Mouse (Mus musculus) forebrain, postnatal 0 days (tissue): ENCODE data around the gene BC005537. TPM values are rescaled to one million over a fixed set of nuclear protein-coding genes. Genes with fewer than 3 reads are reported as not detected.
"Not testable (repeated sequence)": the region's sequence is repeated elsewhere in the genome, so short reads cannot be mapped to it uniquely, and the experiment has no call there.

ENCODE experiments used
- ATAC-seq: fragments of 200-750 bp; cut with Nextera tagmentation; 2 replicates; pipeline ENCODE4 v1.8.0; 2017; ENCODE audit warnings: mild to moderate bottlenecking, moderate library complexity
- DNase-seq: peaks from one replicate; pipeline ENCODE4 v3.0.0-alpha.2; 2015
- H3K27ac ChIP-seq: fragments of 300-500 bp; sonication (generic); 2 replicates; pipeline ENCODE4 v1.5.1; 2014; ENCODE audit warnings: low read depth, mild to moderate bottlenecking, antibody characterized with exemption, low read length, moderate library complexity, mixed read lengths
- H3K27me3 ChIP-seq: fragments of 300-500 bp; sonication (generic); 2 replicates; pipeline ENCODE4 v1.6.1; 2014; ENCODE audit warnings: mild to moderate bottlenecking, low read length, mixed read lengths; ENCODE audit not compliant: insufficient read depth
- H3K36me3 ChIP-seq: fragments of 300-500 bp; sonication (generic); 2 replicates; pipeline ENCODE4 v1.6.1; 2014; ENCODE audit warnings: mild to moderate bottlenecking, moderate library complexity; ENCODE audit not compliant: insufficient read depth
- H3K4me1 ChIP-seq: fragments of 300-500 bp; sonication (generic); 2 replicates; pipeline ENCODE4 v1.6.1; 2014; ENCODE audit warnings: antibody characterized with exemption; ENCODE audit not compliant: insufficient read depth
- H3K4me2 ChIP-seq: fragments of 300-500 bp; sonication (generic); 2 replicates; pipeline ENCODE4 v1.6.1; 2014; ENCODE audit warnings: low read depth, mild to moderate bottlenecking, moderate library complexity
- H3K4me3 ChIP-seq: fragments of 300-500 bp; sonication (generic); 2 replicates; pipeline ENCODE4 v1.5.1; 2014; ENCODE audit warnings: low read depth, low read length, mixed read lengths
- H3K9ac ChIP-seq: fragments of 300-500 bp; sonication (generic); 2 replicates; pipeline ENCODE4 v1.6.1; 2014; ENCODE audit warnings: mild to moderate bottlenecking
- H3K9me3 ChIP-seq: fragments of 300-500 bp; sonication (generic); 2 replicates; pipeline ENCODE4 v1.6.1; 2016; ENCODE audit warnings: low read length
- CTCF ChIP-seq: sonication (generic); IDR thresholded peaks from 2 replicates; pipeline ENCODE4 v1.5.1; 2016; ENCODE audit warnings: antibody characterized with exemption, control low read depth, low read depth
- WGBS: fragments of 180-500 bp; shearing (Covaris S2); extraction: QIAGEN DNeasy Blood & Tissue Kit; methylation state at CpG from one replicate; pipeline ENCODE4 v1.1.7; 2014; 5-methylcytosine and 5-hydroxymethylcytosine counted together
- polyA plus RNA-seq: library from polyadenylated mRNA; unstranded; fragments of >200 nt; fragmentation: Nextera tagmentation; extraction: Ambion mirVana; gene quantifications from 2 replicates; pipeline ENCODE4 v1.2.1, GENCODE M21; 2015
- total RNA-seq: library from RNA; depleted of rRNA; stranded (reverse); fragments of >200 nt; gene quantifications from 2 replicates; pipeline ENCODE4 v1.2.3, GENCODE M21; 2014

Gene BC005537
- total and polyA plus RNA-seq, 2 experiments from 2014 or later, result 16.9 to 68.4 TPM

DNA sequence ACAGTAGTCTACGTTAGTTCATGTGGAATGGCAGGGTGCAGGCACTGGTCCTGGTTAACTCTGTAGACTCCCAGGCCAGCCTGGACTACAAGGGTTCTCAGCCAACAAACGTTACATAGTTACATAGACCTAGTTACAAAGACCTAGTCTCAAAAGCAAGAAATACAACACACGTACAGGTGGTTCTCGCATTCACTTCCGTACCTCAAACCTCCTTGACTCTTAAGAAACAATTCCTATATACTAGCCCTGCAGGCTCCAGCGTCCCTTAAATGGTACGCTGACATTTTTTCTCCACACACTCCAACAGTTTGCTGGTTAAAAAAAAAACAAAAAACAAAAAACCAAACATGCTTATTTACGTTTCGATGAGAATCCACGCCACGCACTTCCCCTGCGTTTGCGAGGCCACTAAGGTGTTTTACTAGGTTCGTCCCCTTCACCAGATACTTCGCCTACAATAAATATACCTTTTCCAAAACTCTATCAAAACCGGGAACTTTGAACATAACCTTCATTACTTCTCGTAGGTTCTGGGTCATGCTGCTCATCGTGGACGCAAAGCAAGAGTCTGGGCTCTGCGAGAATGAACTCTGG is 29.4 kb downstream of the BC005537 start:
- H3K36me3 ChIP-seq, result no peaks in the 10 kb centered on the region; the same call in 1 of the 2 replicates
- H3K4me3 ChIP-seq, result peak overlapping the region; percentile 64
- H3K9ac ChIP-seq, result peak overlapping the region; percentile 90
- WGBS, result 2% methylated on average over 20 of the region's 20 CpGs
- no peaks in the 10 kb centered on the region for H3K27me3 ChIP-seq
- H3K27ac ChIP-seq, result peak overlapping the region; percentile 86; the same call in 1 of the 2 replicates
- no peaks in the 10 kb centered on the region for H3K9me3 ChIP-seq
- peak overlapping the region; percentile 83 for H3K4me2 ChIP-seq
- ATAC-seq, result no peak
- no peak for DNase-seq
- H3K4me1 ChIP-seq, result peaks cover 21% of the 10 kb centered on the region; the same call in 1 of the 2 replicates
- TF ChIP-seq CTCF, result no peak

DNA sequence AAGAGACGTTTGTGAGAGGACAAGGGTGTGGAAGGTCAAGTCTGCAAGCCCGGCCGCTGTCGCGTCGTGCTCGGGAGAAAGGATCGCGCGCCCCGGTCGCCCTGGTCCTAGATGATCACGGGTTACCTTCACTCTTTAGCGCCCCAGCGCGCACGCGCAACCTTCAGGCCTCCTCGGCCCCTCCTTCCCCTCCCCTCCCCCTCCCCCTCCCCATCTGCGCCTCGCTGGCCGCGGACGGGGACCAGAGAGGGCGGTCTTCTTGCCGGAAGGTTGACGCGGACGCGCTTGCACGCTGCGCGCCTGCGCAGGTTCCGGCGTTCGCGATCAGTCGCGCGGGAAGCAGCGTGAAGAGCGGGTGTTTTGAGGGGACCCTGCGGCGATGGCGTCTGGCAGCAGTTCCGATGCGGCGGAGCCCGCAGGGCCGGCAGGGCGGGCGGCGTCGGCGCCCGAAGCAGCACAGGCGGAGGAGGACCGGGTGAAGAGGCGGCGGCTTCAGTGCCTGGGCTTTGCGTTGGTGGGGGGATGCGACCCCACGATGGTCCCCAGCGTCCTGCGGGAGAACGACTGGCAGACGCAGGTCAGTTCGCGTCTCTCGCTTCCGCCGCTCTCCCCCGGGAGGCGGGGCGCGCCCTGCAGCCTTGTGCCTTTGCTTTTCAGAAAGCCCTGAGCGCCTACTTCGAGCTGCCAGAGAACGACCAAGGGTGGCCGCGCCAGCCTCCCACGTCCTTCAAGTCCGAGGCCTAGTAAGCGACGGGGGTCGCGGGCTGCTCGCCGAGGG is 30.1 kb downstream of the BC005537 start, which contains the start of the genes Acot13 and Tdp2:
Gene Acot13 (minus strand): TSS at position 188 of the 778 bp plus-strand sequence.
Gene Tdp2 (plus strand): TSS at position 327 of the 778 bp plus-strand sequence.
- Histone ChIP-seq H3K4me3 (peak within 1 kb of the TSS; percentile 64), H3K27ac (peak within 1 kb of the TSS; percentile 86), H3K9ac (peak within 1 kb of the TSS; percentile 90), H3K36me3 (no peaks in the 10 kb centered on the region; the same call in 1 of the 2 replicates), H3K4me1 (peaks cover 21% of the 10 kb centered on the region; the same call in 1 of the 2 replicates), H3K27me3 (no peaks in the 10 kb centered on the region), H3K9me3 (no peaks in the 10 kb centered on the region), H3K4me2 (peak within 1 kb of the TSS; percentile 83)
- 1% methylated on average over 90 of the region's 90 CpGs for WGBS
- ATAC-seq (peak; percentile 99), DNase-seq (peak; percentile 98)
- TF ChIP-seq CTCF, result peak; percentile 27; the same call in 1 of the 2 replicates

DNA sequence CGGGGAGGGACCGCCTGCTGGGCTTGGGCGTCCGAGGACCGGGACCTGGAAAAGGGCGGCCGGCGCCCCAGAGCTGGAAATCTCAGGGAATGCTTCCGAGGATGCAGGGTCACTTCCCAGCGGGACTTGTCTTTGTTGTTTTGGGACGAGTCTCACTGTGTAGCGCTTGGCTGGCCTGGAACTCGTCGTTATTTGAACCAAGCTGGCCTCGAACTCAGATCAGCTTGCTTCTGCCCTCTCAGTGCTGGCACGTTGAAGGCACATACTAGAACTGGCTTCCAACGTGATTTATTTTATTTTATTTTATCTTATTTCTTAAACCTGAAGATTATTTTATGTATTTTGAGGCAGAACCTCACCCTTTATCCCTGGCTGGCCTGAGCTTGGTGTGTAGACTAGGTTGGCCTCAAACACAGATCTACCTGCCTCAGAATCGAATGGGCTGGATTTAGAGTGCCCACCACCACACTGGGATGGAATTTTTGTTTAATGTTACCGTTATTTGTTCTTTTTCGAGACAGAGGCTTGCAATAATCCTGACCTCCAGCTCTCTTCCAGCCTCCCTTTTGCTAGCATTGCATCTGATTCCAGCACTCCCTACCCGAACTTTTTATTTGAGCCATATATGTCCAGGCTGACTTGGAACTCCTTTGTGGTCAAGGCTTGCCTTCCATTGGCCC is 30.8 kb downstream of the BC005537 start:
- H3K27me3 ChIP-seq, result no peaks in the 10 kb centered on the region
- peak overlapping the region; percentile 64 for H3K4me3 ChIP-seq
- TF ChIP-seq CTCF, result no peak
- peak overlapping the region; percentile 86 for H3K27ac ChIP-seq
- peaks cover 21% of the 10 kb centered on the region; the same call in 1 of the 2 replicates for H3K4me1 ChIP-seq
- H3K36me3 ChIP-seq, result no peaks in the 10 kb centered on the region; the same call in 1 of the 2 replicates
- DNase-seq, result no peak
- peak overlapping the region; percentile 90 for H3K9ac ChIP-seq
- peak overlapping the region; percentile 83 for H3K4me2 ChIP-seq
- no peak; the same call in 1 of the 2 replicates for ATAC-seq
- 4% methylated on average over 21 of the region's 21 CpGs for WGBS
- no peaks in the 10 kb centered on the region for H3K9me3 ChIP-seq

DNA sequence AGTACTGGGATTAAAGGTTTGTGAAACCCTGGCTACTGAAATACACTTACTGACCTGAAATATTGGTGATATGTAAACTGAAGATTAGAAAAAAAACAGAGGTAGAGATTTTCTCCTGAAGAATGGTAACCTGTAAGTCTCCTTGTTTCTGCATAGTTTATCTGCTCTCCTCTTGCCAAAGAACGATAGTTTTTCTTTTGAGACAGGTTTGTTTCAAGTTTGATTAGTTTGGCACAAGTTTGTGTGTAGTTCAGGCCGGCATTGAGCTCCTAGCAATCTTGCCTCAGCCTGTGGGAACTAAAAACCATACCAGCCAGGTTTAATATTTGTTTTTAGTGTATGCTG is 31.3 kb downstream of the BC005537 start:
- Histone ChIP-seq H3K4me2 (peak overlapping the region; percentile 83), H3K27me3 (no peaks in the 10 kb centered on the region), H3K9ac (peak overlapping the region; percentile 90; the same call in 1 of the 2 replicates), H3K4me1 (peaks cover 21% of the 10 kb centered on the region; the same call in 1 of the 2 replicates), H3K9me3 (no peaks in the 10 kb centered on the region), H3K27ac (no peak overlapping the region), H3K36me3 (no peaks in the 10 kb centered on the region; the same call in 1 of the 2 replicates), H3K4me3 (peak overlapping the region; percentile 64)
- DNase-seq (no peak), ATAC-seq (no peak)
- TF ChIP-seq CTCF, result no peak
- WGBS, result 46% methylated on average over 2 of the region's 2 CpGs

DNA sequence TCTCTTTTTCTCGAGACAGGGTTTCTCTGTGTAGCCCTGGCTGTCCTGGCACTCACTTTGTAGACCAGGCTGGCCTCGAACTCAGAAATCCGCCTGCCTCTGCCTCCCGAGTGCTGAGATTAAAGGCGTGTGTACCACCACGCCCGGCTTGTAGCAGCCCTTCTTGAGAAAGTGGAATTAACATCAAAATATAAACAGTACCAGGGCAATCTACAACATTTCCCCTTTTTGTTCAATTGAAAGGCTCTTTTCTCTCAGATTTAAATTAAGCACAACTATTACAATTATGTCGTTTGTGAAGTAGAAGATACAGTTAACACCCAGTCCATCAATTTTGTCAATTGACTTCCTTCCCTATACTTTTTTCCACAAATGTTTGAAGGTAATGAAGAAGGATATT is 36.3 kb downstream of the BC005537 start:
- H3K9ac ChIP-seq, DNase-seq, H3K4me3 ChIP-seq, ATAC-seq, H3K4me2 ChIP-seq, H3K27ac ChIP-seq, H3K9me3 ChIP-seq, H3K36me3 ChIP-seq, H3K27me3 ChIP-seq: not testable (repeated sequence)
- H3K4me1 ChIP-seq, result peaks cover 10% of the 10 kb centered on the region; the same call in 1 of the 2 replicates
- 87% methylated on average over 8 of the region's 8 CpGs for WGBS

DNA sequence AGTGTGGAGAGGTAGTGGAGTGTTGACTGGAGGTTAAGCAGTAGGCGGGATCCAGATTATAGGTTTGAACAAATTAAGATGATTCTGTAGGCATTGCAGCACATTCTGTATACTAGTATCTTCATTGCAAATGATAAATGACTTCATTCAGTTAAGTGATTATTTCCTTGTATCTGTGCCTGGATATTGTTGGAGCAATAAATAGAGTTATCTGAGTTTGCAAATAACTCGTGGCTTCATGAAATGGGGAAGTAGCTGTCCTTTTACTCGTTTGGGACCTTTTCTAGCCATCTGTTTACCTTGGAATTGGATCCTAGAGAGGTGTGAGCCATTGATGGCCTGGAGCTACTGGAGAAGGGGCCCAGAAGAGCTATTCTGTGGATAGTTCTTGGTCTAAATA is 38.4 kb downstream of the BC005537 start:
- Histone ChIP-seq H3K4me2 (no peak overlapping the region), H3K36me3 (peaks cover 5% of the 10 kb centered on the region; the same call in 1 of the 2 replicates), H3K9me3 (no peaks in the 10 kb centered on the region), H3K4me1 (no peaks in the 10 kb centered on the region), H3K27ac (no peak overlapping the region), H3K4me3 (no peak overlapping the region), H3K27me3 (no peaks in the 10 kb centered on the region), H3K9ac (no peak overlapping the region)
- no peak for TF ChIP-seq CTCF
- WGBS, result 78% methylated on average over 3 of the region's 3 CpGs
- ATAC-seq, result no peak
- no peak for DNase-seq
